Comparison of ENCODE assay signal across 8 mouse cellular contexts in genomic region chr2:153778638-153779362, GRCm38 (mm10). TPM values are rescaled to one million over a fixed set of nuclear protein-coding genes. Genes with fewer than 3 reads are reported as not detected.
DNase-seq lines count a peak whose midpoint lies in the region; ATAC-seq lines count a peak whose summit lies in the region.

No protein-coding gene starts in this region.

- DNase-seq in adrenal gland, adult (ENCODE audit: inconsistent age in 2 of 2, low spot score in 1 of 2): peak; percentile 88 to 95
- DNase-seq in embryo, embryonic 11 days: peak; percentile 83
- DNase-seq in gastrocnemius, postnatal 36 days: peak; percentile 73 to 80
- peak; percentile 90 for DNase-seq in intestine, embryonic 14.5 days (ENCODE audit: low spot score)
- peak; percentile 30 to 46 for DNase-seq in left cerebral cortex, postnatal 36 days (ENCODE audit: low spot score in 2 of 2)
- peak; percentile 73 for DNase-seq in midbrain, embryonic 10.5 days (ENCODE audit: low spot score)
- DNase-seq in right cerebral cortex, postnatal 36 days (ENCODE audit: low spot score in 2 of 2): peak; percentile 24 to 37
- peak; percentile 71 to 82 for DNase-seq in urinary bladder, postnatal 36 days (ENCODE audit: low spot score in 2 of 2)

- 8% methylated on average over 23 of the region's 24 CpGs for WGBS in intestine, embryonic 14.5 days
- WGBS in midbrain, embryonic 10.5 days: 15% methylated on average over 24 of the region's 24 CpGs

- peak overlapping the region; percentile 29; the same call in 1 of the 2 replicates for H3K9ac ChIP-seq in intestine, embryonic 14.5 days (ENCODE audit: low read length)

- ATAC-seq in intestine, embryonic 14.5 days (replicated peaks; ENCODE audit: low FRiP score, low TSS enrichment, low read depth): peak; percentile 84

- intact Hi-C loops in gastrocnemius, postnatal 36 days (cut with DNase I): no loop called here
- intact Hi-C loops in left cerebral cortex, postnatal 36 days (cut with DNase I): loop anchor here (10.0 kb wide), 1 partner anchor 64 kb away; no protein-coding TSS in a partner anchor

- peak overlapping the region; percentile 34 for H3K4me3 ChIP-seq in intestine, embryonic 14.5 days (ENCODE audit: low read depth, low read length)
- H3K4me3 ChIP-seq in midbrain, embryonic 10.5 days: peak overlapping the region; percentile 47

- peak overlapping the region; percentile 69 for H3K4me2 ChIP-seq in intestine, embryonic 14.5 days (ENCODE audit: low read length)

- no peaks in the 10 kb centered on the region for H3K9me3 ChIP-seq in intestine, embryonic 14.5 days (ENCODE audit: control insufficient read depth, low read length)
- H3K9me3 ChIP-seq in midbrain, embryonic 10.5 days (replicated peaks): no peaks in the 10 kb centered on the region

- no peaks in the 10 kb centered on the region for H3K27me3 ChIP-seq in intestine, embryonic 14.5 days (replicated peaks; ENCODE audit: control insufficient read depth, insufficient read depth, low read length)
- H3K27me3 ChIP-seq in midbrain, embryonic 10.5 days (ENCODE audit: low read depth, poor library complexity, severe bottlenecking): peaks cover 9% of the 10 kb centered on the region

- peaks cover 6% of the 10 kb centered on the region for H3K36me3 ChIP-seq in intestine, embryonic 14.5 days (ENCODE audit: control insufficient read depth, insufficient read depth, low read length)
- H3K36me3 ChIP-seq in midbrain, embryonic 10.5 days: peaks cover 6% of the 10 kb centered on the region; the same call in 1 of the 2 replicates

- peak overlapping the region; percentile 27; the same call in 1 of the 2 replicates for H3K27ac ChIP-seq in intestine, embryonic 14.5 days (ENCODE audit: low read depth)
- no peak overlapping the region; the same call in 1 of the 2 replicates for H3K27ac ChIP-seq in midbrain, embryonic 10.5 days (replicated peaks)

- H3K4me1 ChIP-seq in intestine, embryonic 14.5 days (replicated peaks; ENCODE audit: control insufficient read depth, insufficient read depth, low read length): peaks cover 5% of the 10 kb centered on the region; the same call in 1 of the 2 replicates
- H3K4me1 ChIP-seq in midbrain, embryonic 10.5 days: peaks cover 11% of the 10 kb centered on the region

RNA-seq across cellular contexts. Expression of gene Efcab8, which starts 0.9 kb away (rescaled TPM):
- total RNA-seq in gastrocnemius, postnatal 36 days (2021): not detected
- polyA plus RNA-seq in intestine, embryonic 14.5 days (2014; fragmentation: Nextera tagmentation; extraction: Ambion mirVana): not detected in 2 replicates
- under 1 TPM in 1 of 2 experiments, not detected in 1; 0.11 TPM for total RNA-seq in left cerebral cortex, postnatal 36 days (2021)
- polyA plus RNA-seq in midbrain, embryonic 10.5 days (2016; fragmentation: Nextera tagmentation; extraction: Ambion mirVana): not detected in 2 replicates

RNA-seq across cellular contexts. Expression of gene Mapre1, which starts 37.7 kb away (rescaled TPM):
- total RNA-seq in gastrocnemius, postnatal 36 days (2021): 10 to 100 TPM; 34.7 to 35.9 TPM
- polyA plus RNA-seq in intestine, embryonic 14.5 days (2014; fragmentation: Nextera tagmentation; extraction: Ambion mirVana): 229 and 254 TPM in 2 replicates
- 10 to 100 TPM; 75.0 to 88.2 TPM for total RNA-seq in left cerebral cortex, postnatal 36 days (2021)
- 341 and 354 TPM in 2 replicates for polyA plus RNA-seq in midbrain, embryonic 10.5 days (2016; fragmentation: Nextera tagmentation; extraction: Ambion mirVana)

Comparison
In these comparisons a context has a peak if more than half of its experiments do, and no peak if none do; other contexts are left out.
1. DNase-seq: peak in every context shown above with its lines; median percentile 92 in adrenal gland, adult; 90 in intestine, embryonic 14.5 days; 83 in embryo, embryonic 11 days; 76 in gastrocnemius, postnatal 36 days; 76 in urinary bladder, postnatal 36 days; 73 in midbrain, embryonic 10.5 days; 38 in left cerebral cortex, postnatal 36 days; 30 in right cerebral cortex, postnatal 36 days.